Mouse (Mus musculus) thymus, adult 18-20 months (tissue): ENCODE measurements around the gene Serpina6.
"Not testable (repeated sequence)": the region's sequence is repeated elsewhere in the genome, so short reads cannot be mapped to it uniquely, and the experiment has no call there.

ENCODE experiments used
- DNase-seq, 2 experiments: peaks; one replicate each; pipeline ENCODE4 v3.0.0; 2022; ENCODE audit warnings: mixed read lengths in 2 of 2

Serpina6 gene

GRCm38 (mm10) chr12:103656848-103657626 is at the start of gene Serpina6:
TSS of gene Serpina6 (minus strand) at chr12:103657212.
- DNase-seq: no peak

- no peak for DNase-seq
These were observed 49.1 kb upstream of the Serpina6 start for GRCm38 (mm10) chr12:103706113-103706512.

- DNase-seq: no peak
These were observed 48.5 kb upstream of the Serpina6 start for GRCm38 (mm10) chr12:103705547-103705946.

GRCm38 (mm10) chr12:103700144-103700750 is 43.2 kb upstream of the Serpina6 start:
- DNase-seq: no peak

GRCm38 (mm10) chr12:103695429-103695828 is 38.4 kb upstream of the Serpina6 start, which contains the start of gene Serpina1f:
TSS of gene Serpina1f (minus strand) at chr12:103695529.
- DNase-seq: no peak

GRCm38 (mm10) chr12:103688221-103688814 is 31.3 kb upstream of the Serpina6 start:
- no peak for DNase-seq

GRCm38 (mm10) chr12:103687021-103687420 is 30.0 kb upstream of the Serpina6 start:
- no peak for DNase-seq

GRCm38 (mm10) chr12:103686050-103686449 is 29.0 kb upstream of the Serpina6 start:
- DNase-seq: no peak

- no peak for DNase-seq
These were observed 28.4 kb upstream of the Serpina6 start for GRCm38 (mm10) chr12:103685386-103685785.

- DNase-seq: no peak
These were observed 26.8 kb upstream of the Serpina6 start for GRCm38 (mm10) chr12:103683775-103684174.

GRCm38 (mm10) chr12:103681739-103682138 is 24.7 kb upstream of the Serpina6 start:
- no peak for DNase-seq

- DNase-seq: no peak
These were observed 24.2 kb upstream of the Serpina6 start for GRCm38 (mm10) chr12:103681169-103681568.

- not testable (repeated sequence) for DNase-seq
These were observed 22.8 kb upstream of the Serpina6 start for GRCm38 (mm10) chr12:103679853-103680252.

- no peak for DNase-seq
These were observed 19.0 kb upstream of the Serpina6 start, which contains the start of gene Serpina16 for GRCm38 (mm10) chr12:103676039-103676438. TSS of gene Serpina16 (minus strand) at chr12:103676139.

GRCm38 (mm10) chr12:103673179-103673578 is 16.2 kb upstream of the Serpina6 start:
- DNase-seq: no peak

GRCm38 (mm10) chr12:103671483-103671882 is 14.5 kb upstream of the Serpina6 start:
- DNase-seq: no peak

GRCm38 (mm10) chr12:103670964-103671363 is 14.0 kb upstream of the Serpina6 start:
- no peak for DNase-seq

GRCm38 (mm10) chr12:103670344-103670743 is 13.3 kb upstream of the Serpina6 start:
- DNase-seq: no peak

GRCm38 (mm10) chr12:103665286-103665685 is 8.3 kb upstream of the Serpina6 start:
- DNase-seq: no peak

- DNase-seq: not testable (repeated sequence)
These were observed 5.0 kb upstream of the Serpina6 start for GRCm38 (mm10) chr12:103662053-103662452.

- DNase-seq: no peak
These were observed 3.1 kb upstream of the Serpina6 start for GRCm38 (mm10) chr12:103660076-103660475.

- no peak for DNase-seq
These were observed 2.2 kb upstream of the Serpina6 start for GRCm38 (mm10) chr12:103659171-103659570.

- no peak for DNase-seq
These were observed 979 bp upstream of the Serpina6 start for GRCm38 (mm10) chr12:103657991-103658390.
